Mouse (Mus musculus): ENCODE results near the gene Ttyh1. TPM values are rescaled to one million over a fixed set of nuclear protein-coding genes. Genes with fewer than 3 reads are reported as not detected.
A peak's percentile ranks its signal among the peaks of the same experiment; 100 is the strongest.

Ttyh1 gene
- total RNA-seq, 1 experiment, result 11.9 TPM

GRCm38 (mm10) chr7:4101144-4101543, 18.1 kb upstream of the Ttyh1 start:
- no peak for DNase-seq (ENCODE audit: low read depth, low spot score)
- Histone ChIP-seq H3K4me3 (ENCODE audit: insufficient read depth in 1 of 2, low read depth in 1 of 2, low read length in 2 of 2, poor library complexity in 1 of 2, severe bottlenecking in 1 of 2) (no peak overlapping the region), H3K27ac (ENCODE audit: insufficient read depth, low read depth, low read length, poor library complexity, severe bottlenecking) (no peak overlapping the region), H3K36me3 (ENCODE audit: control insufficient read depth, insufficient read depth, low read length, poor library complexity, severe bottlenecking) (no peaks in the 10 kb centered on the region), H3K4me1 (ENCODE audit: control insufficient read depth in 2 of 2, insufficient read depth in 2 of 2, low read length in 2 of 2, poor library complexity in 1 of 2) (peaks cover 0 to 2% of the 10 kb centered on the region in 2 experiments; a peak in 1 of 4 replicates), H3K9me3 (ENCODE audit: control insufficient read depth, insufficient read depth, low read depth, low read length) (no peaks in the 10 kb centered on the region), H3K9ac (ENCODE audit: insufficient read depth, low read depth, low read length, poor library complexity, severe bottlenecking) (no peak overlapping the region)
- TF ChIP-seq MAFK (IDR thresholded peaks at IDR 0.05; ENCODE audit: insufficient read depth, low read depth, low read length) (no peak), CHD2 (IDR thresholded peaks at IDR 0.05; ENCODE audit: low read depth, low read length) (no peak), ZC3H11A (IDR thresholded peaks at IDR 0.05; ENCODE audit: borderline replicate concordance, low read depth, low read length) (no peak), ZNF384 (IDR thresholded peaks at IDR 0.05; ENCODE audit: low read depth, low read length) (no peak), HCFC1 (IDR thresholded peaks at IDR 0.05; ENCODE audit: borderline replicate concordance, insufficient read depth, low read length) (no peak)
- in situ Hi-C loops (cut with MboI; ENCODE audit: low sequenced_read_pairs in 2 of 2, unreplicated experiment in 2 of 2), result no loop called here

- DNase-seq (ENCODE audit: low read depth, low spot score), result peak; percentile 54
- Histone ChIP-seq H3K36me3 (ENCODE audit: control insufficient read depth, insufficient read depth, low read length, poor library complexity, severe bottlenecking) (no peaks in the 10 kb centered on the region), H3K4me1 (ENCODE audit: control insufficient read depth in 2 of 2, insufficient read depth in 2 of 2, low read length in 2 of 2, poor library complexity in 1 of 2) (peaks cover 0 to 2% of the 10 kb centered on the region in 2 experiments; a peak in 1 of 4 replicates), H3K9ac (ENCODE audit: insufficient read depth, low read depth, low read length, poor library complexity, severe bottlenecking) (no peak overlapping the region), H3K4me3 (ENCODE audit: insufficient read depth in 1 of 2, low read depth in 1 of 2, low read length in 2 of 2, poor library complexity in 1 of 2, severe bottlenecking in 1 of 2) (no peak overlapping the region), H3K9me3 (ENCODE audit: control insufficient read depth, insufficient read depth, low read depth, low read length) (no peaks in the 10 kb centered on the region), H3K27ac (ENCODE audit: insufficient read depth, low read depth, low read length, poor library complexity, severe bottlenecking) (no peak overlapping the region)
- peak; percentile 98 for TF ChIP-seq ZNF384 (IDR thresholded peaks at IDR 0.05; ENCODE audit: low read depth, low read length)
- no peak for TF ChIP-seq ZC3H11A (IDR thresholded peaks at IDR 0.05; ENCODE audit: borderline replicate concordance, low read depth, low read length)
- in situ Hi-C loops (cut with MboI; ENCODE audit: low sequenced_read_pairs in 2 of 2, unreplicated experiment in 2 of 2), result no loop called here
Observed at GRCm38 (mm10) chr7:4103411-4103810, 15.8 kb upstream of the Ttyh1 start.

- H3K9ac ChIP-seq (ENCODE audit: insufficient read depth, low read depth, low read length, poor library complexity, severe bottlenecking), result no peak overlapping the region
- no peak overlapping the region for H3K4me3 ChIP-seq (ENCODE audit: insufficient read depth in 1 of 2, low read depth in 1 of 2, low read length in 2 of 2, poor library complexity in 1 of 2, severe bottlenecking in 1 of 2)
- in situ Hi-C loops (cut with MboI; ENCODE audit: low sequenced_read_pairs in 2 of 2, unreplicated experiment in 2 of 2), result no loop called here
- no peaks in the 10 kb centered on the region for H3K36me3 ChIP-seq (ENCODE audit: control insufficient read depth, insufficient read depth, low read length, poor library complexity, severe bottlenecking)
- H3K9me3 ChIP-seq (ENCODE audit: control insufficient read depth, insufficient read depth, low read depth, low read length), result no peaks in the 10 kb centered on the region
- TF ChIP-seq ZC3H11A (IDR thresholded peaks at IDR 0.05; ENCODE audit: borderline replicate concordance, low read depth, low read length), result no peak
- TF ChIP-seq ZNF384 (IDR thresholded peaks at IDR 0.05; ENCODE audit: low read depth, low read length), result no peak
- no peak for TF ChIP-seq MAFK (IDR thresholded peaks at IDR 0.05; ENCODE audit: insufficient read depth, low read depth, low read length)
- DNase-seq (ENCODE audit: low read depth, low spot score), result no peak
- no peak overlapping the region for H3K27ac ChIP-seq (ENCODE audit: insufficient read depth, low read depth, low read length, poor library complexity, severe bottlenecking)
- no peaks in the 10 kb centered on the region for H3K4me1 ChIP-seq (ENCODE audit: control insufficient read depth in 2 of 2, insufficient read depth in 2 of 2, low read length in 2 of 2, poor library complexity in 1 of 2)
Observed at GRCm38 (mm10) chr7:4111766-4112165, 7.4 kb upstream of the Ttyh1 start.

GRCm38 (mm10) chr7:4117050-4117814, 2.0 kb upstream of the Ttyh1 start:
- Histone ChIP-seq H3K9me3 (ENCODE audit: control insufficient read depth, insufficient read depth, low read depth, low read length) (no peaks in the 10 kb centered on the region), H3K4me3 (ENCODE audit: insufficient read depth in 1 of 2, low read depth in 1 of 2, low read length in 2 of 2, poor library complexity in 1 of 2, severe bottlenecking in 1 of 2) (no peak overlapping the region), H3K27ac (ENCODE audit: insufficient read depth, low read depth, low read length, poor library complexity, severe bottlenecking) (no peak overlapping the region), H3K9ac (ENCODE audit: insufficient read depth, low read depth, low read length, poor library complexity, severe bottlenecking) (no peak overlapping the region), H3K4me1 (ENCODE audit: control insufficient read depth in 2 of 2, insufficient read depth in 2 of 2, low read length in 2 of 2, poor library complexity in 1 of 2) (peaks cover 0 to 15% of the 10 kb centered on the region in 2 experiments; a peak in 1 of 4 replicates), H3K36me3 (ENCODE audit: control insufficient read depth, insufficient read depth, low read length, poor library complexity, severe bottlenecking) (no peaks in the 10 kb centered on the region)
- TF ChIP-seq MAFK (IDR thresholded peaks at IDR 0.05; ENCODE audit: insufficient read depth, low read depth, low read length) (no peak), CHD2 (IDR thresholded peaks at IDR 0.05; ENCODE audit: low read depth, low read length) (no peak), HCFC1 (IDR thresholded peaks at IDR 0.05; ENCODE audit: borderline replicate concordance, insufficient read depth, low read length) (no peak), ZNF384 (IDR thresholded peaks at IDR 0.05; ENCODE audit: low read depth, low read length) (no peak), ZC3H11A (IDR thresholded peaks at IDR 0.05; ENCODE audit: borderline replicate concordance, low read depth, low read length) (no peak)
- DNase-seq (ENCODE audit: low read depth, low spot score), result no peak
- in situ Hi-C loops (cut with MboI; ENCODE audit: low sequenced_read_pairs in 2 of 2, unreplicated experiment in 2 of 2), result no loop called here

Measured in ES-E14 (cell line).